Mouse (Mus musculus) lung, postnatal 0 days (tissue): ENCODE results near the gene Slc9b2. TPM values are rescaled to one million over a fixed set of nuclear protein-coding genes. Genes with fewer than 3 reads are reported as not detected.

Experiments used
- ATAC-seq: fragments of 200-750 bp; cut with Nextera tagmentation; 2 replicates; pipeline ENCODE4 v1.8.0; 2017; ENCODE audit warnings: moderate library complexity
- DNase-seq: peaks from one replicate; pipeline ENCODE4 v3.0.0-alpha.2; 2016; ENCODE audit warnings: low spot score
- H3K27ac ChIP-seq: fragments of 300-500 bp; sonication (generic); 2 replicates; pipeline ENCODE4 v1.5.1; 2014; ENCODE audit warnings: antibody characterized with exemption, mild to moderate bottlenecking, low read length, mixed read lengths
- H3K27me3 ChIP-seq: fragments of 300-500 bp; sonication (generic); replicated peaks from 2 replicates; pipeline ENCODE4 v1.6.1; 2014; ENCODE audit warnings: low read length, mixed read lengths; ENCODE audit not compliant: insufficient read depth
- H3K36me3 ChIP-seq: fragments of 300-500 bp; sonication (generic); 2 replicates; pipeline ENCODE4 v1.6.1; 2014; ENCODE audit warnings: low read length, mixed read lengths; ENCODE audit not compliant: insufficient read depth
- H3K4me1 ChIP-seq: fragments of 300-500 bp; sonication (generic); 2 replicates; pipeline ENCODE4 v1.6.1; 2014; ENCODE audit warnings: antibody characterized with exemption, low read depth, low read length, mixed read lengths; ENCODE audit not compliant: insufficient read depth
- H3K4me2 ChIP-seq: fragments of 300-500 bp; sonication (generic); replicated peaks from 2 replicates; pipeline ENCODE4 v1.6.1; 2014; ENCODE audit warnings: low read depth, mild to moderate bottlenecking, low read length, moderate library complexity, mixed read lengths
- H3K4me3 ChIP-seq: fragments of 300-500 bp; sonication (generic); 2 replicates; pipeline ENCODE4 v1.5.1; 2014; ENCODE audit warnings: low read depth, low read length
- H3K9ac ChIP-seq: fragments of 300-500 bp; sonication (generic); replicated peaks from 2 replicates; pipeline ENCODE4 v1.6.1; 2014; ENCODE audit warnings: low read depth, mild to moderate bottlenecking
- H3K9me3 ChIP-seq: fragments of 300-500 bp; sonication (generic); 2 replicates; pipeline ENCODE4 v1.6.1; 2016; ENCODE audit warnings: low read length, mixed read lengths
- CTCF ChIP-seq: IDR thresholded peaks from 2 replicates; pipeline ENCODE4 v1.5.1; 2016; ENCODE audit warnings: antibody characterized with exemption, mild to moderate bottlenecking
- EP300 ChIP-seq: IDR thresholded peaks from 2 replicates; pipeline ENCODE4 v1.6.1; 2016; ENCODE audit warnings: antibody characterized with exemption, mild to moderate bottlenecking, control low read depth
- WGBS: fragments of 180-500 bp; shearing (Covaris S2); extraction: QIAGEN DNeasy Blood & Tissue Kit; methylation state at CpG from one replicate; pipeline ENCODE4 v1.1.7; 2014; 5-methylcytosine and 5-hydroxymethylcytosine counted together
- polyA plus RNA-seq: library from polyadenylated mRNA; unstranded; fragments of >200 nt; fragmentation: Nextera tagmentation; extraction: Ambion mirVana; gene quantifications from 2 replicates; pipeline ENCODE4 v1.2.1, GENCODE M21; 2015

The Slc9b2 gene
- polyA plus RNA-seq, 1 experiment from 2014 or later: 0.26 TPM

DNA sequence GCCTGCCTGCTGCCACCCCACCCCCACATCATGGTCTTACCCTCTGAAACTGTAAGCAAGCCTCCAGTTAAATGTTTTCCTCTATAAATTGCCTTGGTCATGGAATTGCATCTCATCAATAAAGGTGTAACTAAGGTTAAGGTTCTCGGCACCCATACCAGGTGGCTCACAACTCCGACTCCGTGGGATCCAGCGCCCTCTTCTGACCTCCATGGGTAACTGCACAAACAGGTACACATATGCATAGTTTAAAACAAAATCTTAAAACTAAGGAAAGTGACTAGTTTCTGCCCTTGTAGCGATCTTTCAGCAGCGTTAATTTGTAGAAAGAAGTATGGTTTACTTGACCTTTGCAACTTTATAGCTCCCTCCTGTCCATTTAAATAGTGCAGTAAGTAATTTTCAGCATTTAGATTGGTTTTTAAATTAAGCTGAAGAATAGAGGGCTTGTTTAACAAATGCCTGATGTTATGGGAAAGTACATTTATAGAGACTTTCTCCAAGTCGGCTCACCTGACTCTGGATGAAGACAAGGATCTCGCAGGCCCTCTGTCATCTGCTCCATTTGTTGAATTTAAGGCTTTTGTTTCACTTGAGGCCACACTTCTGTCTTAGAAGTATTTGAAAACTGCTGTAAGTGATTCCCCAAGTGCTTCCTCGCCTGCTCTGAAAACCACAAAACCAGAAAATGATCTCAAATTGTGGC lies 8.4 kb downstream of the Slc9b2 start:
- WGBS: 78% methylated on average over 9 of the region's 9 CpGs
- no peak overlapping the region for H3K4me3 ChIP-seq
- TF ChIP-seq EP300: no peak
- 0 out of 2 replicates have a peak, but pooled peaks have one; percentile 12 for TF ChIP-seq CTCF
- no peaks in the 10 kb centered on the region for H3K4me1 ChIP-seq
- H3K27me3 ChIP-seq: no peaks in the 10 kb centered on the region
- H3K27ac ChIP-seq: no peak overlapping the region
- no peak for ATAC-seq
- DNase-seq: no peak
- H3K4me2 ChIP-seq: no peak overlapping the region
- H3K36me3 ChIP-seq: no peaks in the 10 kb centered on the region
- H3K9ac ChIP-seq: no peak overlapping the region
- no peaks in the 10 kb centered on the region for H3K9me3 ChIP-seq

DNA sequence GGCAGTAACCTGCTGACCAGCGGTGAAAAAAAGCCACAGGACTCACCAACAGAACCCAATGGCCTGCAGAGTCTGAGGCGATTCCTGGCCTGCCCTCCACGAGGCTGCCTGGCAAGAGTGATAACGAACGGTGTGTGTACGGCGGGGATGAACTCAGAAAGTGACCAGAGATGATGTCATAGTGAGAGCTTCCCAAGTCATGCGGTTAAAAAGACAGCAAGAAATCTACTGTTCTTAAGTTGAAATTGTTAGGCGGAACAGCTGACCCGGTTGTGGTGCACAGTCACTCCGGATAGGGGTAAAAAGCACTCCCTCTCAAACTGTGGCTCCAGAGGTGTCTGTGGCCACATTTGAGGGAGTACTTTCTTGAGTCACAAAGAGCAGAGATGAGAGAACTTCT lies 10.8 kb downstream of the Slc9b2 start:
- no peak overlapping the region for H3K4me3 ChIP-seq
- ATAC-seq: no peak
- no peak overlapping the region for H3K4me2 ChIP-seq
- TF ChIP-seq EP300: no peak
- TF ChIP-seq CTCF: no peak
- no peak overlapping the region for H3K27ac ChIP-seq
- H3K4me1 ChIP-seq: no peaks in the 10 kb centered on the region
- H3K36me3 ChIP-seq: no peaks in the 10 kb centered on the region
- no peaks in the 10 kb centered on the region for H3K27me3 ChIP-seq
- no peak overlapping the region for H3K9ac ChIP-seq
- DNase-seq: no peak
- 78% methylated on average over 11 of the region's 11 CpGs for WGBS
- H3K9me3 ChIP-seq: no peaks in the 10 kb centered on the region

DNA sequence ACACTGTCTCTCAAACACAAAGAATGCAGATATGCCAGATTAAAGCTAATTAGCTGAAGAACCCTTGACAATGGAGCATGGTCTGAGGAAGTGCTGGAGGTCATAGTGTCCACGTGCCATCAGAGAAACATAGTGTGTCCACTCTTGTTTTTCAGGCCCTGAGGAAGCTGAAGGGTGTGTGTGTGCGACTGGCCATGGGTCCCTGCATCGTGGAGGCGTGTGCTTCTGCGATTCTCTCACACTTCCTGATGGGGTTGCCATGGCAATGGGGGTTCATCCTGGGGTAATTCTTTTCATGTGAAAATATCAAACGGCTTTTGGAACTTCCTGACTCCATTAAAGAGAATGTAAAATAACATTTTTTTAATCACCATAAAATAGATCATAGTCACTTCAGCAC lies 16.9 kb downstream of the Slc9b2 start:
- Histone ChIP-seq H3K4me3 (no peak overlapping the region), H3K9ac (no peak overlapping the region), H3K27ac (no peak overlapping the region), H3K4me2 (no peak overlapping the region), H3K9me3 (no peaks in the 10 kb centered on the region), H3K27me3 (no peaks in the 10 kb centered on the region), H3K4me1 (no peaks in the 10 kb centered on the region), H3K36me3 (no peaks in the 10 kb centered on the region)
- ATAC-seq (no peak), DNase-seq (no peak)
- TF ChIP-seq EP300 (no peak), CTCF (no peak)
- 36% methylated on average over 6 of the region's 6 CpGs for WGBS

DNA sequence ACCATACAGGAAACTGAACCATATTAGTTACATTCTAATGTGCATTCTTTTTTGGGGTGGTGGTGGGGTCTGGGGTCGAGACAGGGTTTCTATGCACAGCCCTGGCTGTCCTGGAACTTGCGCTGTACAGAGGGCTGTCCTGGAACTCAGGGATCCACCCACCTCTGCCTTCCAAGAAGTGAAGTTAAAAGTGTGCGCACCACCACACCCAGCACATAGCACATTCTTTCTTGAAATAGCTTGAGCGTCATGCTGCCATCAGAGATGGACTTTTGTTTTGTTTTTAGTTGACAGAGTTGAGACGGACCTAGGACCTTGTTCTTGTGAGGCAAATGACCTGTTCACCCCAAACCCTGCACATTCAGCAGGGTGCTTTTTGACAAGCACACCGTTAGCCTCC lies 19.7 kb downstream of the Slc9b2 start:
- Histone ChIP-seq H3K27me3 (no peaks in the 10 kb centered on the region), H3K4me1 (no peaks in the 10 kb centered on the region), H3K36me3 (no peaks in the 10 kb centered on the region), H3K9ac (no peak overlapping the region), H3K9me3 (no peaks in the 10 kb centered on the region), H3K4me2 (no peak overlapping the region), H3K27ac (no peak overlapping the region), H3K4me3 (no peak overlapping the region)
- ATAC-seq (no peak), DNase-seq (no peak)
- 54% methylated on average over 6 of the region's 6 CpGs for WGBS
- no peak for TF ChIP-seq EP300
- TF ChIP-seq CTCF: no peak

DNA sequence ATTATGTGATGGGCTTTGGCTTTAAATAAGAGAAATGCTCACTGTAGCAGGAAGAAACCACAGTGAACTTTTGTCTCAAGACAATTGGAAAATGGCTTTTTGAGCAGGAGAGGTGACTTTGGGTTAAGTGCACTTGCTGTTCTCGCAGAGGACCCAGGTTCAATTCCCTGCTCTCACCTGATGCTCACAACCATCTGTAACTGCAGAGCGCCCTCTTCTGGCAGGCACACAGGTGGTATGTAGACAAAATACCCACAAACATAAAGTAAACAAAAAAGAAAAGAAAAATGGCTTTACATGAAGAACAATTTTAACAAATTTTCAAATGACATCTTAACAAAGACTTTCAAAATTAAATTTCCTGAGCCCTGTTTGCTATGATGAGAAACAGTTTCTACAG lies 20.1 kb downstream of the Slc9b2 start:
- no peak for TF ChIP-seq EP300
- TF ChIP-seq CTCF: peak; percentile 52
- no peak overlapping the region for H3K4me2 ChIP-seq
- no peak overlapping the region for H3K9ac ChIP-seq
- DNase-seq: no peak
- H3K9me3 ChIP-seq: no peaks in the 10 kb centered on the region
- H3K27ac ChIP-seq: no peak overlapping the region
- 59% methylated on average over 2 of the region's 2 CpGs for WGBS
- no peaks in the 10 kb centered on the region for H3K36me3 ChIP-seq
- H3K27me3 ChIP-seq: no peaks in the 10 kb centered on the region
- H3K4me1 ChIP-seq: no peaks in the 10 kb centered on the region
- no peak for ATAC-seq
- no peak overlapping the region for H3K4me3 ChIP-seq

DNA sequence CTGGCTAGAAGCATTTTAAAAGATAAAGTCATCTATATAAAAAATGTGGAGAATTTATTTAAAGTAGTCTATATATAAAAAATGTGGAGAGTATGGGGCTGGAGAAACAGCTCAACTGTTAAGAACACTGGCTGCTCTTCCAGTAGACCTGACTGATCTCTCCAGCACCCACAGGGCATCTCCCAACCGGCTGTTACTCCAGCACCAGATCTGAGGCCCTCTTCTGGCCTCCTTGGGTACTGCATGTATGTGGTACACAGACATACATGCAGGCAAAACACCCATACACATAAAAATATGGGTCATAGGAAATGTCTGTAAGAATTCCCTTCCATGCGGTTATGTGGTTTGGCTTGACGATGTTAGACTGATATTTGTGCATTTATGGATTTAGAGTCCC lies 21.1 kb downstream of the Slc9b2 start:
- Histone ChIP-seq H3K4me3 (no peak overlapping the region), H3K9ac (no peak overlapping the region), H3K27me3 (no peaks in the 10 kb centered on the region), H3K4me1 (no peaks in the 10 kb centered on the region), H3K9me3 (no peaks in the 10 kb centered on the region), H3K4me2 (no peak overlapping the region), H3K36me3 (no peaks in the 10 kb centered on the region), H3K27ac (no peak overlapping the region)
- no peak for ATAC-seq
- DNase-seq: peak; percentile 56
- TF ChIP-seq EP300: no peak
- TF ChIP-seq CTCF: peak; percentile 73
- WGBS: 51% methylated on average over 3 of the region's 3 CpGs

DNA sequence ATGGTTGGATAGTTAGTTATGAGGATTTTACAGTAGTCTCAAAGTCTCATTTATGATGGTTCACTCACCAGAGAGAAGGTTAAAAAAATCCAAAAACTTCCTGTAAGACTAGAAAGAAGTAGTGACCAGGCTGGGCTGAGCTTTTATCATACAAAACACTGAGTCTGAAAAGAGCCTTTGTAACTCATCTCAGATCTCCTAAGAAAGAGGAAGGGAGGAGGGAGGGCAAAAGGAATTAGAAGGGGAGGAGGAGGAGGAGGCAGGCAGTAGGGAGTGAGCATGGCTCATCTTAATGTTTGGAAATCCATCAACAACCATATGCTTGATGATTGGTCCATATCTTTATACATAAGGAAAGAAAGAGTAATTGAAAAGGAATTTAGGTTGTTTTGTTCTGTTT lies 25.2 kb downstream of the Slc9b2 start:
- Histone ChIP-seq H3K4me3 (no peak overlapping the region), H3K27ac (no peak overlapping the region), H3K36me3 (no peaks in the 10 kb centered on the region), H3K4me1 (no peaks in the 10 kb centered on the region), H3K4me2 (no peak overlapping the region), H3K27me3 (no peaks in the 10 kb centered on the region), H3K9me3 (no peaks in the 10 kb centered on the region), H3K9ac (no peak overlapping the region)
- ATAC-seq: no peak
- TF ChIP-seq EP300 (no peak), CTCF (no peak)
- no peak for DNase-seq
